Mouse (Mus musculus) lung, embryonic 14.5 days (tissue): ENCODE results near the gene Cmip. TPM values are rescaled to one million over a fixed set of nuclear protein-coding genes. Genes with fewer than 3 reads are reported as not detected.

Experiments used
- ATAC-seq: fragments of 200-750 bp; cut with Nextera tagmentation; 2 replicates; pipeline ENCODE4 v1.8.0; 2017; ENCODE audit warnings: mild to moderate bottlenecking, moderate TSS enrichment, moderate library complexity; ENCODE audit not compliant: insufficient read depth
- DNase-seq: peaks from one replicate; pipeline ENCODE4 v3.0.0-alpha.2; 2015
- H3K27ac ChIP-seq: fragments of 300-500 bp; sonication (generic); 2 replicates; pipeline ENCODE4 v1.5.1; 2014; ENCODE audit warnings: low read depth, mild to moderate bottlenecking, moderate library complexity
- H3K27me3 ChIP-seq: fragments of 300-500 bp; sonication (generic); 2 replicates; pipeline ENCODE4 v1.6.1; 2014; ENCODE audit warnings: low read length, control low read depth; ENCODE audit not compliant: insufficient read depth
- H3K36me3 ChIP-seq: fragments of 300-500 bp; sonication (generic); 2 replicates; pipeline ENCODE4 v1.6.1; 2014; ENCODE audit warnings: control low read depth; ENCODE audit not compliant: insufficient read depth
- H3K4me1 ChIP-seq: fragments of 300-500 bp; sonication (generic); 2 replicates; pipeline ENCODE4 v1.6.1; 2014; ENCODE audit warnings: antibody characterized with exemption, control low read depth; ENCODE audit not compliant: insufficient read depth
- H3K4me2 ChIP-seq: fragments of 300-500 bp; sonication (generic); 2 replicates; pipeline ENCODE4 v1.6.1; 2014; ENCODE audit warnings: mild to moderate bottlenecking
- H3K4me3 ChIP-seq: fragments of 300-500 bp; sonication (generic); 2 replicates; pipeline ENCODE4 v1.5.1; 2014; ENCODE audit warnings: low read depth, low read length
- H3K9ac ChIP-seq: fragments of 300-500 bp; sonication (generic); 2 replicates; pipeline ENCODE4 v1.6.1; 2014
- H3K9me3 ChIP-seq: fragments of 300-500 bp; sonication (generic); 2 replicates; pipeline ENCODE4 v1.6.1; 2016; ENCODE audit warnings: low read depth, low read length, control low read depth
- CTCF ChIP-seq: IDR thresholded peaks from 2 replicates; pipeline ENCODE4 v1.5.1; 2016; ENCODE audit warnings: antibody characterized with exemption, low read depth
- WGBS: fragments of 180-500 bp; shearing (Covaris S2); extraction: QIAGEN DNeasy Blood & Tissue Kit; methylation state at CpG from one replicate; pipeline ENCODE4 v1.1.7; 2014; 5-methylcytosine and 5-hydroxymethylcytosine counted together
- polyA plus RNA-seq: library from polyadenylated mRNA; unstranded; fragments of >200 nt; fragmentation: Nextera tagmentation; extraction: Ambion mirVana; gene quantifications from 2 replicates; pipeline ENCODE4 v1.2.1, GENCODE M21; 2014

The Cmip gene
- polyA plus RNA-seq, 1 experiment from 2014 or later = 26.5 TPM

DNA sequence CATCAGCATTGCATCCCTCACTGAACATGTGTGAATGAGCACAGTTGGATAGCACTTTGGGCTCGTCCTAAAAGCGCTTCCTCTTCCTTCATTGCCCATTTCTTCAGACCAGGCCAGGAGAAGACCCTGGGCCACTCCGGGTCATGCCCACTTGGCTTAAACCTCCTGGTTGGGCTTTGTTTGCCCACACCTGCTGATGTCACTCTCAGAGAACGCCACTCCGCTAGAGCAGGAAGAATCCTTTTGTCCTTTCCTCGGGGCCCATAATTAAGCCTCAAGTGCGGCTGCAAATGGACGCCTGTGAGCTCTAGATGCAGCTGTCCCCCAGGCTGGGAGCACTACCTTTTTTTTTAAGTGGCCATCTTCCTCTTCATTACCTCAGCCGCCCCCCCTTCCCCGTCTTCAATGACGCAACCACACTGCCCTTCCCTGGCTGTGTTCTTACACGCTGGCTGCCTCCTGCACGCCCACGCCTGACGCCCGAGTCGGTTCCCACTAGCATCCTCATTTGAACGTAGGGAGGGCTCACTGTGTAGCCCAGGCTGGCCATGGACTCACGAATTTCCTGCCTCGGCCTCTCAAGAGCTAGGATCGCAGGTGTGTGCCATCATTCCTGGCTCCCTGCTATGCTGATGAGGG, 171.8 kb downstream of the Cmip start:
- no peaks in the 10 kb centered on the region for H3K4me1 ChIP-seq
- DNase-seq (no peak), ATAC-seq (no peak)
- H3K4me2 ChIP-seq = no peak overlapping the region
- H3K27ac ChIP-seq = no peak overlapping the region
- peaks cover 62% of the 10 kb centered on the region for H3K36me3 ChIP-seq
- 80% methylated on average over 21 of the region's 21 CpGs for WGBS
- no peaks in the 10 kb centered on the region for H3K27me3 ChIP-seq
- no peak overlapping the region for H3K4me3 ChIP-seq
- no peak overlapping the region for H3K9ac ChIP-seq
- TF ChIP-seq CTCF = no peak
- no peaks in the 10 kb centered on the region for H3K9me3 ChIP-seq

DNA sequence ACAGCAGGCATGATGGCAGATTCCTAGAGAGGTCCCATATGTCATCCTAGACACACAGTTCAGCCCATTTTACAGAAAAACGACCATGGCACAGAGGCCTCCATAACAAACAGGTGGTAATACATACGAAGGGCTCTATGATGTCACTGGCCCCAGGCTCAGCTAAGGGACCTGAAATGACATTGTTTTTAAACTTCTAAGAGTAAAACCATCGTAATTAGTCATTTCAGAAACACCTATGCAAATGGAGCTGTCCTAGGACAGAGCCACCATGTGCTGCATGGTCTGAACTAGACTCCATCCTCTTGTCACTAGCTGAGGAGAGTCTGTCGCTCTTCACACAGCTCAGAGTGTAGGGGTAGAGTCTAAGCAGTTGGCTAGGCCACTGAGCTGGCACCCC, 173.8 kb downstream of the Cmip start:
- H3K4me1 ChIP-seq = no peaks in the 10 kb centered on the region
- no peaks in the 10 kb centered on the region for H3K27me3 ChIP-seq
- no peaks in the 10 kb centered on the region for H3K9me3 ChIP-seq
- 81% methylated on average over 4 of the region's 4 CpGs for WGBS
- peaks cover 68% of the 10 kb centered on the region for H3K36me3 ChIP-seq
- no peak for DNase-seq
- no peak for TF ChIP-seq CTCF
- H3K9ac ChIP-seq = no peak overlapping the region
- no peak overlapping the region for H3K4me3 ChIP-seq
- no peak for ATAC-seq
- H3K4me2 ChIP-seq = no peak overlapping the region
- no peak overlapping the region for H3K27ac ChIP-seq

DNA sequence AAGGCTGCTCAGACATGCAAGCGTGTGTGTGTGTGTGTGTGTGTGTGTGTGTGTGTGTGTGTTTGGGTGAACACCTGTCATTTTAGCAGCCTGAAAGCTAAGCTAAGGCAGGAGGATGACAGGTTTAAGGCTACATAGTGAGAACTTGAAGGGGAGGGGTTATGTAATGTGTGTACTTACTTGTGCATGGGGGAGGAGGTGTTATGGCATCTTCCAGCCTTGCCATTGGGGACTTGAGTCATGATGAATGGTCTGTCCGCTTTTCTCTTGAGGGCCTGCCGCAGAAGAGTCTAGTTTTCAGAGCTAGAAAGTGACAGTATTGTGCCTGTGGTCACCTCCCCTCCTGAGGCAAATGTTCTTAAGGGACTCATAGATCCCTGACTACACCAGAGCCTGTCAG, 174.7 kb downstream of the Cmip start:
- no peak overlapping the region for H3K27ac ChIP-seq
- no peaks in the 10 kb centered on the region for H3K4me1 ChIP-seq
- 81% methylated on average over 3 of the region's 3 CpGs for WGBS
- DNase-seq = no peak
- TF ChIP-seq CTCF = no peak
- ATAC-seq = 0 out of 2 replicates have a peak, but pooled peaks have one; percentile 6
- no peaks in the 10 kb centered on the region for H3K9me3 ChIP-seq
- peaks cover 70% of the 10 kb centered on the region for H3K36me3 ChIP-seq
- H3K4me3 ChIP-seq = no peak overlapping the region
- H3K4me2 ChIP-seq = no peak overlapping the region
- H3K27me3 ChIP-seq = no peaks in the 10 kb centered on the region
- H3K9ac ChIP-seq = no peak overlapping the region

DNA sequence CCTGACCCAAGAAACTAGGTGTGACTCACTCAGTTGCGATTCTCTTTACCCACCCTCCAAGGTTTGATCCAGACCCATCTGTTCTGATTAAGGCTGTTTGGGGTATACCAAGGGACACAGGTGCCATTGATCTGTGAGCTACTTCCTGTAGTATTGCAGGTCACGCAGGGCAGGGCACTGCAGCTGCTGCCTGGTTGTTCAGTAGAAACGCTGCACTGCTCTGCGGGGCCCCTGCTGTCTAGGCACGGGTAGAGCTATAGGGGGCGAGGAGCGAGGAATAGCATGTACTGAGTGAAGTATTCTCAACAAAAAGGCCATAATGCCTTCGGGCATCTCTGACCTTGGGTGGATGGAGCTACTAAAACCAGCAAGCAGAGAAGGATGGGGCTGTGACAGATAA, 175.2 kb downstream of the Cmip start:
- no peak overlapping the region for H3K4me2 ChIP-seq
- 83% methylated on average over 8 of the region's 8 CpGs for WGBS
- no peaks in the 10 kb centered on the region for H3K9me3 ChIP-seq
- H3K4me1 ChIP-seq = no peaks in the 10 kb centered on the region
- no peaks in the 10 kb centered on the region for H3K27me3 ChIP-seq
- no peak overlapping the region for H3K9ac ChIP-seq
- no peak overlapping the region for H3K27ac ChIP-seq
- no peak for ATAC-seq
- no peak overlapping the region for H3K4me3 ChIP-seq
- no peak for TF ChIP-seq CTCF
- H3K36me3 ChIP-seq = peaks cover 76% of the 10 kb centered on the region
- no peak for DNase-seq

DNA sequence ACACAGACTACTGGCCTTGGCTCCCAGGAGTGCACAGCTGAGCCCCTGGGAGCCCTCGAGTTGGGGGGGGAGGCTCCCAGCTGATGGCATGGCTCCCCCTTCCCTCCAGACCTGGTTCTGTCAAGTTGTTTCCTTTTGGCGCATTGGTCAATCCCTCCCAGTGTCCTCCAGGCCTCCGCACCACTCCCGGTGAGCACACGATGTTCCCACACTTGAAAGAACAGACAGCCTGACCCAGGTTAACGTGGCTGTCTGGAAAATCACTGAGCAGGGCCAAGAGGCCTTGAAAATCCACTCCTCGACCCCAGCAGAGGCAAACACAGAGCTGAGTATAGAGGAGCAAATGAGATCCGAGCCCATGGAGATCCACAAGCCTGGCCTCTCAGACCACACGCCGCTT, 177.1 kb downstream of the Cmip start:
- no peak overlapping the region for H3K27ac ChIP-seq
- no peaks in the 10 kb centered on the region for H3K9me3 ChIP-seq
- H3K4me1 ChIP-seq = no peaks in the 10 kb centered on the region
- no peak for TF ChIP-seq CTCF
- ATAC-seq (no peak), DNase-seq (no peak)
- 82% methylated on average over 10 of the region's 10 CpGs for WGBS
- H3K36me3 ChIP-seq = peaks cover 80% of the 10 kb centered on the region
- no peak overlapping the region for H3K4me3 ChIP-seq
- H3K27me3 ChIP-seq = no peaks in the 10 kb centered on the region
- H3K4me2 ChIP-seq = no peak overlapping the region
- H3K9ac ChIP-seq = no peak overlapping the region

DNA sequence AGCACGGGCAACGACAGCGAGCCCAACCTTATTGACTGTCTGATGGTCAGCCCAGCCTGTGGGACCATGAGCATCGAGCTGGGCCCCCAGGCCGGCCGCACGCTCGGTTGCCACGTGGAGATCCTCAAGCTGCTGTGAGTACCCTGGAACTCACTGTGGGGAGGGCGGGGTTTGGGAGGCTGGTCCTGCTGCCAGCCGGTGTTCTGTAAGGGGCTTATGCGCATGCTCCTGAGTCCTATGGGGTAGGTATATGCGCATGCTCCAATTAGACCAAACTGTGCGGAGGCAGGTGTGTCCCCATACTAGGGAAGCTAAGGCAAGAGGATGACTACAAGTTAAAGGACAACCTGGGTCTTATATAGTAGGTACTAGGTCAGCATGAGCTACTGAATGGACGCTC, 179.9 kb downstream of the Cmip start:
- H3K4me1 ChIP-seq = no peaks in the 10 kb centered on the region
- H3K4me3 ChIP-seq = no peak overlapping the region
- H3K36me3 ChIP-seq = peaks cover 60% of the 10 kb centered on the region
- TF ChIP-seq CTCF = no peak
- no peak overlapping the region for H3K4me2 ChIP-seq
- ATAC-seq (no peak), DNase-seq (no peak)
- no peaks in the 10 kb centered on the region for H3K27me3 ChIP-seq
- no peaks in the 10 kb centered on the region for H3K9me3 ChIP-seq
- H3K9ac ChIP-seq = no peak overlapping the region
- H3K27ac ChIP-seq = no peak overlapping the region
- 95% methylated on average over 15 of the region's 15 CpGs for whole genome bisulfite sequencing

DNA sequence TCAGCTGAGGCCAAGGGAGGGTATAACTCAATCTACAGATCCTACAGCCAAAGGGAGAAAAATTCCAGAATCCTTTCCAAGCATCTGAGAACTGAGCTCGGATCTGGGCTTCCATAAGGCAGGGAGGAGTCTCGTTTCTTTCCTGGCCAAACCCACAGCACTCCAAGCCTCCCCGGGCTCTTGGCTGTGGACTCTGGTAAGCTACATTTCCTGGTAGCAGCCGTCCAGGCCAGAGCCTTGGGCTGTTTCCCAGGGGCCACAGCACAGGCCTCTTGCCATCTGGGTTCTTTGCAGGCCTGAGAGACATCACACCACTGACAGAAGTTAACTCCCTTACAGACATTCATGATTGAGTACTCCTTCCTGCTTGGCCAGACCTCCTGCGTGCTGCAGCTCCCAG, 180.8 kb downstream of the Cmip start:
- no peaks in the 10 kb centered on the region for H3K4me1 ChIP-seq
- H3K27ac ChIP-seq = no peak overlapping the region
- H3K36me3 ChIP-seq = peaks cover 57% of the 10 kb centered on the region
- H3K4me2 ChIP-seq = no peak overlapping the region
- 67% methylated on average over 5 of the region's 5 CpGs for WGBS
- no peak overlapping the region for H3K9ac ChIP-seq
- ATAC-seq (no peak), DNase-seq (no peak)
- no peak for TF ChIP-seq CTCF
- H3K9me3 ChIP-seq = no peaks in the 10 kb centered on the region
- no peak overlapping the region for H3K4me3 ChIP-seq
- no peaks in the 10 kb centered on the region for H3K27me3 ChIP-seq

DNA sequence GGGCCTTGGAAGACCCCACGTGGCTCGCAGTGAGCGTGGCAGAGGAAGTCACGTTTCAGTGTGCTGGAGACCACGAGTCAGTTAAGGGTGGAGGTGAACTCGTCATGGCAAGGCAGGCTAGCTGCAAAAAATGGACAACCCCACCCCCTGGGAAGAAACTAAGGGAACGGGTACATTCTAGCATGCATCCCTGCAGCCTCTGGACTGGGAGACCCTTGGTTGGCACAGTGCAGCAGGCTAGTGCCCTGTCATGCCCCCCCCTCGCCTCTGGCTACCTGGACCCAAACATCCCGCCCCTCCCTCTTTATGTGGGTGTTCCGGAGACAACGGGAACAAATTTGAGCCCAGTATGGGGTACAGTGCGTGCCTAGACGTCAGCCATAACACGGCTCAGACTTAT, 183.5 kb downstream of the Cmip start:
- no peak for DNase-seq
- Histone ChIP-seq H3K27me3 (no peaks in the 10 kb centered on the region), H3K4me2 (no peak overlapping the region), H3K4me3 (no peak overlapping the region), H3K9me3 (no peaks in the 10 kb centered on the region), H3K9ac (no peak overlapping the region), H3K27ac (no peak overlapping the region), H3K4me1 (no peaks in the 10 kb centered on the region), H3K36me3 (peaks cover 54% of the 10 kb centered on the region)
- TF ChIP-seq CTCF = no peak
- 75% methylated on average over 14 of the region's 14 CpGs for WGBS
- no peak for ATAC-seq
